ENCODE assay signal across 27 mouse cellular contexts in genomic region chr12:86030932-86031331, GRCm38 (mm10). TPM values are rescaled to one million over a fixed set of nuclear protein-coding genes. Genes with fewer than 3 reads are reported as not detected.
DNase-seq lines count a peak whose midpoint lies in the region; ATAC-seq and TF ChIP-seq lines count a peak whose summit lies in the region.
"Had no signal": no experiment of that assay in that cellular context is flagged by ENCODE, and none has a peak within 500 bp of the region (broad histone marks: within the 10 kb centered on the region; RNA-seq: fewer than 3 reads in every experiment).

No protein-coding gene starts in this region.

- H3K27ac ChIP-seq in heart, embryonic 10.5 days = 0 out of 2 replicates have a peak overlapping the region, but pooled peaks have one; percentile 6
- no peak overlapping the region for H3K27ac ChIP-seq in liver, embryonic 13.5 days
- H3K27ac ChIP-seq in liver, embryonic 16.5 days (ENCODE audit: low read length) = no peak overlapping the region
- H3K27ac ChIP-seq: forebrain, embryonic 10.5 days; heart, adult 2 months; heart, embryonic 15.5 days; hindbrain, embryonic 10.5 days; hindbrain, embryonic 13.5 days had no signal

- no peak for TF ChIP-seq CTCF in G1E (IDR thresholded peaks at IDR 0.05; ENCODE audit: low read depth, low read length)

- no peaks in the 10 kb centered on the region for H3K27me3 ChIP-seq in heart, embryonic 10.5 days (ENCODE audit: insufficient read depth, poor library complexity, severe bottlenecking)
- no peaks in the 10 kb centered on the region for H3K27me3 ChIP-seq in G1E (ENCODE audit: insufficient read depth, low read length)
- no peaks in the 10 kb centered on the region for H3K27me3 ChIP-seq in liver, embryonic 13.5 days
- H3K27me3 ChIP-seq in liver, embryonic 16.5 days (ENCODE audit: control insufficient read depth, insufficient read depth, low read depth, low read length) = no peaks in the 10 kb centered on the region
- H3K27me3 ChIP-seq: heart, embryonic 12.5 days; heart, embryonic 15.5 days; hindbrain, embryonic 13.5 days had no signal

- no peak for DNase-seq in heart, embryonic 10.5 days (ENCODE audit: low spot score)
- DNase-seq in heart, adult 8-10 months (ENCODE audit: low spot score) = no peak
- peak; percentile 18 for DNase-seq in G1E (ENCODE audit: low spot score)
- no peak for DNase-seq in liver, embryonic 13.5 days
- no peak for DNase-seq in embryo, embryonic 10 days (ENCODE audit: low spot score)
- no peak for DNase-seq in frontal cortex, postnatal 14 days (ENCODE audit: low spot score in 2 of 2)
- DNase-seq in adrenal gland, postnatal 25 days = no peak
- DNase-seq: adrenal gland, adult 2 months; adrenal gland, postnatal 14 days; cerebellum, adult 11-12 months; cerebellum, adult 8-10 months; cerebellum, postnatal 10 days; cerebellum, postnatal 36 days; forebrain, postnatal 0 days; gastrocnemius, postnatal 25 days; heart, adult 2 months; heart, postnatal 10 days; heart, postnatal 36 days had no signal

- 62% methylated on average over 5 of the region's 5 CpGs for WGBS in heart, embryonic 10.5 days
- 47% methylated on average over 5 of the region's 5 CpGs for WGBS in liver, embryonic 13.5 days (ENCODE audit: insufficient replicate concordance)
- WGBS in liver, embryonic 16.5 days (ENCODE audit: insufficient replicate concordance) = 30% methylated on average over 5 of the region's 5 CpGs

- ATAC-seq in G1E (ENCODE audit: extremely low read depth, insufficient number of reproducible peaks, low FRiP score, poor library complexity, severe bottlenecking) = peak; percentile 74
- peak; percentile 63 for ATAC-seq in liver, embryonic 13.5 days (ENCODE audit: low read depth)
- 0 out of 2 replicates have a peak, but pooled peaks have one; percentile 32 for ATAC-seq in liver, embryonic 16.5 days (ENCODE audit: low read depth)
- ATAC-seq: forebrain, embryonic 14.5 days; forebrain, postnatal 0 days; hindbrain, embryonic 16.5 days had no signal

- H3K9ac ChIP-seq in liver, embryonic 13.5 days = no peak overlapping the region
- H3K9ac ChIP-seq in liver, embryonic 16.5 days (ENCODE audit: low read depth, low read length) = no peak overlapping the region
- H3K9ac ChIP-seq: forebrain, postnatal 0 days; heart, embryonic 12.5 days; heart, embryonic 15.5 days; hindbrain, embryonic 13.5 days had no signal

- no peaks in the 10 kb centered on the region for H3K36me3 ChIP-seq in heart, embryonic 10.5 days
- peaks cover 39% of the 10 kb centered on the region for H3K36me3 ChIP-seq in G1E (replicated peaks)
- no peaks in the 10 kb centered on the region for H3K36me3 ChIP-seq in liver, embryonic 13.5 days
- no peaks in the 10 kb centered on the region for H3K36me3 ChIP-seq in liver, embryonic 16.5 days (ENCODE audit: control insufficient read depth, insufficient read depth)
- H3K36me3 ChIP-seq: forebrain, embryonic 10.5 days; heart, embryonic 12.5 days; heart, embryonic 15.5 days; hindbrain, embryonic 13.5 days had no signal

- no peaks in the 10 kb centered on the region for H3K9me3 ChIP-seq in heart, embryonic 10.5 days
- H3K9me3 ChIP-seq in G1E (replicated peaks) = no peaks in the 10 kb centered on the region
- H3K9me3 ChIP-seq in liver, embryonic 13.5 days (replicated peaks) = no peaks in the 10 kb centered on the region
- no peaks in the 10 kb centered on the region for H3K9me3 ChIP-seq in liver, embryonic 16.5 days (replicated peaks; ENCODE audit: control insufficient read depth, low read length)
- H3K9me3 ChIP-seq: forebrain, embryonic 10.5 days; heart, embryonic 12.5 days; heart, embryonic 15.5 days; hindbrain, embryonic 10.5 days; hindbrain, embryonic 13.5 days had no signal

- no peak overlapping the region for H3K4me3 ChIP-seq in heart, embryonic 10.5 days
- peak overlapping the region; percentile 59; the same call in 1 of the 2 replicates for H3K4me3 ChIP-seq in G1E (ENCODE audit: low read depth, low read length)
- H3K4me3 ChIP-seq in liver, embryonic 13.5 days (replicated peaks) = no peak overlapping the region
- no peak overlapping the region for H3K4me3 ChIP-seq in liver, embryonic 16.5 days (ENCODE audit: low read depth, low read length)
- H3K4me3 ChIP-seq: forebrain, embryonic 10.5 days; heart, adult 2 months; heart, embryonic 12.5 days; heart, embryonic 15.5 days; hindbrain, embryonic 10.5 days; hindbrain, embryonic 13.5 days had no signal

- 0 out of 2 replicates have a peak overlapping the region, but pooled peaks have one; percentile 3 for H3K4me2 ChIP-seq in liver, embryonic 13.5 days
- no peak overlapping the region for H3K4me2 ChIP-seq in liver, embryonic 16.5 days (ENCODE audit: low read depth, low read length)
- H3K4me2 ChIP-seq: heart, embryonic 12.5 days; heart, embryonic 15.5 days; hindbrain, embryonic 13.5 days had no signal

- H3K4me1 ChIP-seq in heart, embryonic 10.5 days = peaks cover 49% of the 10 kb centered on the region
- H3K4me1 ChIP-seq in G1E (ENCODE audit: insufficient read depth, low read depth, low read length) = peaks cover 49% of the 10 kb centered on the region
- H3K4me1 ChIP-seq in liver, embryonic 13.5 days (replicated peaks) = peaks cover 23% of the 10 kb centered on the region
- H3K4me1 ChIP-seq in liver, embryonic 16.5 days (ENCODE audit: control insufficient read depth, low read depth, low read length) = peaks cover 4% of the 10 kb centered on the region
- H3K4me1 ChIP-seq: hindbrain, embryonic 13.5 days had no signal

RNA-seq across cellular contexts. Expression of gene Tgfb3, which starts 47.9 kb away (rescaled TPM):
- polyA plus RNA-seq in heart, embryonic 10.5 days (2016; fragmentation: Nextera tagmentation; extraction: Ambion mirVana) = 13.0 and 15.3 TPM in 2 replicates
- 10 to 100 TPM; 13.5 to 15.5 (median 14.3) TPM for total RNA-seq in heart, adult 8-10 months (2022)
- total RNA-seq in G1E (2014; fragmentation: Nextera tagmentation) (0.75 and 0.83 TPM in 2 replicates), G1E (2017) (0.44 and 0.99 TPM in 2 replicates)
- polyA plus RNA-seq in G1E (2012) = 0.14 and 0.15 TPM in 2 replicates
- polyA plus RNA-seq in liver, embryonic 13.5 days (2015; fragmentation: Nextera tagmentation; extraction: Ambion mirVana) = 2.5 and 3.2 TPM in 2 replicates
- polyA plus RNA-seq in liver, embryonic 16.5 days (2015; fragmentation: Nextera tagmentation; extraction: Ambion mirVana) = 2.0 and 2.4 TPM in 2 replicates
- total RNA-seq in adrenal gland, postnatal 25 days (2021) = 7.6 and 9.5 TPM in 2 replicates

RNA-seq across cellular contexts. Expression of gene Ift43, which starts 51.4 kb away (rescaled TPM):
- polyA plus RNA-seq in heart, embryonic 10.5 days (2016; fragmentation: Nextera tagmentation; extraction: Ambion mirVana) = 104 and 114 TPM in 2 replicates
- 10 to 100 TPM; 24.9 to 32.3 (median 27.7) TPM for total RNA-seq in heart, adult 8-10 months (2022)
- not detected in 2 replicates for total RNA-seq in G1E (2014; fragmentation: Nextera tagmentation)
- 0.93 and 0.99 TPM in 2 replicates for total RNA-seq in G1E (2017)
- polyA plus RNA-seq in G1E (2012) = 0.09 and 0.12 TPM in 2 replicates
- polyA plus RNA-seq in liver, embryonic 13.5 days (2015; fragmentation: Nextera tagmentation; extraction: Ambion mirVana) = 8.6 and 10.3 TPM in 2 replicates
- 6.0 and 6.6 TPM in 2 replicates for polyA plus RNA-seq in liver, embryonic 16.5 days (2015; fragmentation: Nextera tagmentation; extraction: Ambion mirVana)
- total RNA-seq in adrenal gland, postnatal 25 days (2021) = 21.6 and 27.4 TPM in 2 replicates
- total RNA-seq: granulocyte monocyte progenitor cell, adult 5-6 weeks had no signal
